Mouse (Mus musculus): ENCODE measurements around the gene Unc13c. TPM values are rescaled to one million over a fixed set of nuclear protein-coding genes. Genes with fewer than 3 reads are reported as not detected.

Gene Unc13c
- polyA plus RNA-seq, 1 experiment from 2014 or later = 6.6 TPM

- Histone ChIP-seq H3K9ac (replicated peaks) (no peak overlapping the region), H3K27me3 (replicated peaks) (no peaks in the 10 kb centered on the region), H3K4me1 (no peaks in the 10 kb centered on the region), H3K36me3 (no peaks in the 10 kb centered on the region), H3K9me3 (replicated peaks) (no peaks in the 10 kb centered on the region), H3K4me3 (replicated peaks) (no peak overlapping the region), H3K4me2 (no peak overlapping the region), H3K27ac (replicated peaks) (no peak overlapping the region)
- no peak for ATAC-seq (ENCODE audit: low FRiP score)
- WGBS = 72% methylated on average over 2 of the region's 2 CpGs
Measured at GRCm38 (mm10) chr9:73697103-73697502, 271.7 kb downstream of the Unc13c start.

- H3K9ac ChIP-seq (replicated peaks) = no peak overlapping the region
- ATAC-seq (ENCODE audit: low FRiP score) = no peak
- 79% methylated on average over 2 of the region's 2 CpGs for WGBS
Measured at GRCm38 (mm10) chr9:73681580-73681979, 287.2 kb downstream of the Unc13c start.

GRCm38 (mm10) chr9:73680545-73681495 lies 287.9 kb downstream of the Unc13c start:
- H3K4me2 ChIP-seq = no peak overlapping the region
- 62% methylated on average over 13 of the region's 13 CpGs for WGBS
- H3K9ac ChIP-seq (replicated peaks) = no peak overlapping the region
- no peak overlapping the region for H3K4me3 ChIP-seq (replicated peaks)
- H3K4me1 ChIP-seq = peaks cover 5% of the 10 kb centered on the region; the same call in 1 of the 2 replicates
- no peak for ATAC-seq (ENCODE audit: low FRiP score)
- H3K27me3 ChIP-seq (replicated peaks) = no peaks in the 10 kb centered on the region
- H3K36me3 ChIP-seq = no peaks in the 10 kb centered on the region
- no peak overlapping the region for H3K27ac ChIP-seq (replicated peaks)
- H3K9me3 ChIP-seq (replicated peaks) = no peaks in the 10 kb centered on the region

More at GRCm38 (mm10) chr9:73681580-73681979, 287.2 kb downstream of the Unc13c start:
- H3K4me2 ChIP-seq = no peak overlapping the region
- H3K36me3 ChIP-seq = no peaks in the 10 kb centered on the region
- no peaks in the 10 kb centered on the region for H3K9me3 ChIP-seq (replicated peaks)
- H3K4me1 ChIP-seq = peaks cover 5% of the 10 kb centered on the region; the same call in 1 of the 2 replicates
- no peak overlapping the region for H3K4me3 ChIP-seq (replicated peaks)
- no peak overlapping the region for H3K27ac ChIP-seq (replicated peaks)
- no peaks in the 10 kb centered on the region for H3K27me3 ChIP-seq (replicated peaks)

GRCm38 (mm10) chr9:73671656-73672212 lies 297.0 kb downstream of the Unc13c start:
- Histone ChIP-seq H3K9ac (replicated peaks) (no peak overlapping the region), H3K27ac (replicated peaks) (no peak overlapping the region), H3K9me3 (replicated peaks) (no peaks in the 10 kb centered on the region), H3K36me3 (no peaks in the 10 kb centered on the region), H3K4me1 (no peaks in the 10 kb centered on the region), H3K4me3 (replicated peaks) (no peak overlapping the region), H3K4me2 (no peak overlapping the region), H3K27me3 (replicated peaks) (no peaks in the 10 kb centered on the region)
- no peak for ATAC-seq (ENCODE audit: low FRiP score)
- 13% methylated on average over 6 of the region's 6 CpGs for WGBS

- Histone ChIP-seq H3K4me2 (no peak overlapping the region), H3K4me3 (replicated peaks) (no peak overlapping the region), H3K4me1 (no peaks in the 10 kb centered on the region), H3K27ac (replicated peaks) (no peak overlapping the region), H3K9me3 (replicated peaks) (no peaks in the 10 kb centered on the region), H3K27me3 (replicated peaks) (no peaks in the 10 kb centered on the region), H3K36me3 (no peaks in the 10 kb centered on the region), H3K9ac (replicated peaks) (no peak overlapping the region)
- no peak for ATAC-seq (ENCODE audit: low FRiP score)
- WGBS = 82% methylated on average over 2 of the region's 2 CpGs
Measured at GRCm38 (mm10) chr9:73670040-73670439, 298.7 kb downstream of the Unc13c start.

GRCm38 (mm10) chr9:73662839-73663238 lies 305.9 kb downstream of the Unc13c start:
- no peaks in the 10 kb centered on the region for H3K9me3 ChIP-seq (replicated peaks)
- H3K27ac ChIP-seq (replicated peaks) = no peak overlapping the region
- H3K4me3 ChIP-seq (replicated peaks) = no peak overlapping the region
- H3K9ac ChIP-seq (replicated peaks) = no peak overlapping the region
- H3K4me2 ChIP-seq = no peak overlapping the region
- WGBS = 86% methylated on average over 7 of the region's 7 CpGs
- no peaks in the 10 kb centered on the region for H3K27me3 ChIP-seq (replicated peaks)
- ATAC-seq (ENCODE audit: low FRiP score) = no peak
- H3K36me3 ChIP-seq = no peaks in the 10 kb centered on the region
- peaks cover 6% of the 10 kb centered on the region; the same call in 1 of the 2 replicates for H3K4me1 ChIP-seq

GRCm38 (mm10) chr9:73649088-73649487 lies 319.7 kb downstream of the Unc13c start:
- no peaks in the 10 kb centered on the region for H3K4me1 ChIP-seq
- WGBS = 94% methylated on average over 1 of the region's 1 CpGs
- H3K27ac ChIP-seq (replicated peaks) = no peak overlapping the region
- H3K4me3 ChIP-seq (replicated peaks) = no peak overlapping the region
- no peaks in the 10 kb centered on the region for H3K27me3 ChIP-seq (replicated peaks)
- H3K4me2 ChIP-seq = no peak overlapping the region
- no peaks in the 10 kb centered on the region for H3K9me3 ChIP-seq (replicated peaks)
- H3K9ac ChIP-seq (replicated peaks) = no peak overlapping the region
- ATAC-seq (ENCODE audit: low FRiP score) = no peak
- no peaks in the 10 kb centered on the region for H3K36me3 ChIP-seq

GRCm38 (mm10) chr9:73638119-73638518 lies 330.6 kb downstream of the Unc13c start:
- WGBS = 91% methylated on average over 1 of the region's 1 CpGs
- H3K9ac ChIP-seq (replicated peaks) = no peak overlapping the region
- ATAC-seq (ENCODE audit: low FRiP score) = no peak

GRCm38 (mm10) chr9:73625171-73625570 lies 343.6 kb downstream of the Unc13c start:
- Histone ChIP-seq H3K4me2 (no peak overlapping the region), H3K27me3 (replicated peaks) (no peaks in the 10 kb centered on the region), H3K4me1 (no peaks in the 10 kb centered on the region), H3K9ac (replicated peaks) (no peak overlapping the region), H3K27ac (replicated peaks) (no peak overlapping the region), H3K4me3 (replicated peaks) (no peak overlapping the region), H3K9me3 (replicated peaks) (no peaks in the 10 kb centered on the region), H3K36me3 (no peaks in the 10 kb centered on the region)
- WGBS = 74% methylated on average over 1 of the region's 1 CpGs
- no peak for ATAC-seq (ENCODE audit: low FRiP score)

More at GRCm38 (mm10) chr9:73638119-73638518, 330.6 kb downstream of the Unc13c start:
- Histone ChIP-seq H3K36me3 (no peaks in the 10 kb centered on the region), H3K4me1 (no peaks in the 10 kb centered on the region), H3K4me3 (replicated peaks) (no peak overlapping the region), H3K9me3 (replicated peaks) (no peaks in the 10 kb centered on the region), H3K27ac (replicated peaks) (no peak overlapping the region), H3K27me3 (replicated peaks) (no peaks in the 10 kb centered on the region), H3K4me2 (no peak overlapping the region)

- Histone ChIP-seq H3K9ac (replicated peaks) (no peak overlapping the region), H3K4me1 (no peaks in the 10 kb centered on the region), H3K27me3 (replicated peaks) (no peaks in the 10 kb centered on the region), H3K4me3 (replicated peaks) (no peak overlapping the region), H3K36me3 (no peaks in the 10 kb centered on the region), H3K9me3 (replicated peaks) (no peaks in the 10 kb centered on the region), H3K4me2 (no peak overlapping the region), H3K27ac (replicated peaks) (no peak overlapping the region)
- 85% methylated on average over 4 of the region's 4 CpGs for WGBS
- ATAC-seq (ENCODE audit: low FRiP score) = no peak
Measured at GRCm38 (mm10) chr9:73612896-73613295, 355.9 kb downstream of the Unc13c start.

- Histone ChIP-seq H3K4me1 (no peaks in the 10 kb centered on the region), H3K27ac (replicated peaks) (no peak overlapping the region), H3K4me3 (replicated peaks) (no peak overlapping the region), H3K27me3 (replicated peaks) (no peaks in the 10 kb centered on the region), H3K9me3 (replicated peaks) (no peaks in the 10 kb centered on the region), H3K36me3 (no peaks in the 10 kb centered on the region), H3K9ac (replicated peaks) (no peak overlapping the region), H3K4me2 (no peak overlapping the region)
- ATAC-seq (ENCODE audit: low FRiP score) = no peak
- 82% methylated on average over 1 of the region's 1 CpGs for WGBS
Measured at GRCm38 (mm10) chr9:73603921-73604320, 364.8 kb downstream of the Unc13c start.

- Histone ChIP-seq H3K4me2 (no peak overlapping the region), H3K36me3 (no peaks in the 10 kb centered on the region), H3K4me1 (no peaks in the 10 kb centered on the region), H3K9me3 (replicated peaks) (no peaks in the 10 kb centered on the region), H3K4me3 (replicated peaks) (no peak overlapping the region), H3K27me3 (replicated peaks) (no peaks in the 10 kb centered on the region), H3K9ac (replicated peaks) (no peak overlapping the region), H3K27ac (replicated peaks) (no peak overlapping the region)
- WGBS = 51% methylated on average over 4 of the region's 4 CpGs
- no peak for ATAC-seq (ENCODE audit: low FRiP score)
Measured at GRCm38 (mm10) chr9:73565558-73565957, 403.2 kb downstream of the Unc13c start.
